Mouse (Mus musculus): ENCODE results near the gene Rnf215. TPM values are rescaled to one million over a fixed set of nuclear protein-coding genes. Genes with fewer than 3 reads are reported as not detected.
"Not testable (repeated sequence)": the region's sequence is repeated elsewhere in the genome, so short reads cannot be mapped to it uniquely, and the experiment has no call there.

Rnf215 gene
- polyA plus RNA-seq, 1 experiment from 2014 or later, result 21.3 TPM

DNA sequence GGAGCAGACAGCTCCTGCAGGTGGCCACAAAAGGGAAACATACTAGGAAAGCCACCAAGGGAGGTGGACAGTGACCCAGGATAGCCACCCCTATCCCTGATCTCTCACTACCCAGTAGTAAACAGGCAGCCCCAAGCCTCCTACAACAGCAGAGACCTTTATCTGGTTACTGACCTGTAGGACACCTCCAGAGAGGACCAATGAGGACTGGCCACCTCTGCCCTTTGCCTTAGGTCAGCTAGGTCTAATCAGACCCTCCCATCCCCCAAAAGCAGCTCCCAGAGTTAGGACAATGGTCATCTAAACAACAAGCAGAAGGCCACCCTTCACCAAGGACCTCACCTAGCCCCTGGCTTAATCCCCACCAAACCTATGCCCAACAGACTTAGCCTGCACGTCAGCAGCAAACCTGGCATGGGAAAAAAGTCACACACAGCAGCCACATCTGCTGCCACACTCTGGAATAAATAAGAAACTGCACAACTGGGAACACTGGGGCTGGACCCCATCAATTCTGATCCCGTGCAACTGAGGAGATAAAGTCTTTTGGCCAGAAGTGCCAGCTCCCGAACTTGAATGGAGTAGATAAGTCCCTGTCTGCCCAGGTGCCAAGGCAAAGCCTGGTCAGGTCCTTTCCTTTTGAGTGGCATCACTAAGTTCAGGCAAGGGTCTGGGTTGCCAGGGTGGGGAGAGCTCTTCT, 17.5 kb upstream of the Rnf215 start:
- peaks cover 56% of the 10 kb centered on the region for H3K27me3 ChIP-seq (ENCODE audit: low read depth, poor library complexity, severe bottlenecking)
- H3K4me1 ChIP-seq, result peaks cover 20% of the 10 kb centered on the region
- H3K27ac ChIP-seq (replicated peaks), result no peak overlapping the region
- WGBS, result 37% methylated on average over 3 of the region's 3 CpGs
- DNase-seq (ENCODE audit: low spot score), result no peak
- H3K9me3 ChIP-seq (replicated peaks), result no peaks in the 10 kb centered on the region
- peak overlapping the region; percentile 71 for H3K4me3 ChIP-seq
- H3K36me3 ChIP-seq, result no peaks in the 10 kb centered on the region

DNA sequence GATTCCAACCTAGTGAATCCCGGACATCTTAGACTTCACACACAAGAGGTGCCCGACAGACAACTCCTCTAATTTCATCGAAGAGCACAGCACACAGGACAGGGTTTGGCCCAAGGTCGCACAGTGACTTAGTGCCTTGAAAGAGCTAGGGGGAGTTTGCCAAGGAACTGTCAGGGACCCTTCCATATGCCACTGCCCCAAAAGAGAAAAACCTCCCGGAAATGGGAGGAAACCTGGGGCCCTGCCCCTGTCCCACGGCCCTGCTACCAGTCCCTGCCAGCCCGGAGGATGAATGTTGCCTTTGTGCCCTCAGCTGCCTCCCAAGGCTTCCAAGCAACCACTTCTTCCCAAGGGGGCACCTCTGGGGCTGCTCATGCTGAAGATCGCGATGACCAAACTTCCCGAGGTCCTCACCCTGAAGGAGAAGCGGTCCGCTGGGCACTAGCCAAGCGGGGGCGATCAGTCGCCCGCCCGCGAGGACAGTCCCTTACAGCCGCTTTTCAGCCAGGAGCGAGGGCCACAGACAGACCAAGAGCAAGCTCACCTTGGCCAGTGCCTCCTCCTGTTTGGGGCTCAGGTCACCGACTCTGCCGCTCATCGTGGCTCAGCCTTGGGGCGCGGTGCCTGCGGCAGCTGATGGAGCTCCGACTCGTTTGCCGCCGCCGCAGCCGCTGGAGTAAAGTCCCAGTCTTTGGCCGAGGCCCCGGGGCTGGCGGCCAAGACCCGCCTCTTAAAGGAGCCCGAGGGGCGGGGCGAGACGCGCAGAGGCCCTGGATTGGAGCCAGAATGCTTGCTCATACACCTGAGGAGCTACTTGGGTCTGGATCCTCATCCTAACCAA, 16.7 kb upstream of the Rnf215 start:
- peak overlapping the region; percentile 82 for H3K27ac ChIP-seq (replicated peaks)

DNA sequence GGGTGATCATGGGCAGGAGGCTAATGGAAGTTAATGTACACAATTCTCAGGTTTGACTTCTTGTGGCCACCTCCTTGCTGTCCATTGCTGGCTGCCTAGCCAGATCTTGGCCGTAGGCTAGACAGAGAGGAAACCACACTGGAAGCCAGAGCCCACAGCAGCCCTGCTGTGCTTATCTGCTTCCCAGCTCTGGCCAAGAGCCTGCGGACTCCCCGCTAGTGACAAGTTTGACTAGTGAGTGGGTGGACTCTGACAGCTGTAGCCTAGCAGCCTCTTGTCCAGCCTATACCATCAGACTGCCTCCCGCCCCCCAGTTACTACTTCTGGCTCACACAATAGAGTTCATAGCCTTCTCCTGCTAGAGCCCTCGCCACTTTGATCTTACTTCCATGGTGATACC, 15.4 kb upstream of the Rnf215 start:
- 87% methylated on average over 5 of the region's 5 CpGs for WGBS

More for the DNA sequence above, 16.7 kb upstream of the Rnf215 start:
- DNase-seq (ENCODE audit: low spot score), result peak; percentile 70
- WGBS, result 3% methylated on average over 41 of the region's 41 CpGs
- Histone ChIP-seq H3K27me3 (ENCODE audit: low read depth, poor library complexity, severe bottlenecking) (peaks cover 56% of the 10 kb centered on the region), H3K9me3 (replicated peaks) (no peaks in the 10 kb centered on the region), H3K4me1 (peaks cover 23% of the 10 kb centered on the region), H3K4me3 (peak overlapping the region; percentile 71), H3K36me3 (no peaks in the 10 kb centered on the region)

DNA sequence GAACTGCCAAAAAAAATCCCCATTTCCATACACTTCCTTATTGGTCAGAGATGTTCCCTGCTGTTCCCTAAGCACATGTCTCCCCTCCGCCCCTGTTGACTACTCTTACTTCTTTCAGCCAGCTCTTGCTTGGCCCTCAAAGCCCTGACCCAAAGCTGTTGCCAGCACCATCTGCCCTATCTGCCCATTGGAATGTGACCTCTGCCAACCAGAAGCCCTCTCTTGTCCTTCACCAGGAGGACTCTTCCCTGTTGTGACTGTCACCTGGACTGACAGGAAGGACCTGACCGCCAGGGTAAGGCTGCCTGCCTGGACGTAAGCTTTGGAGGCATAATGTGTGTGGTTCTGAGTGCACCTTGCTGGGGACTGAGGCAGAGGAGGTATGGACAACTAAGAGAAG, 13.3 kb upstream of the Rnf215 start:
- 76% methylated on average over 3 of the region's 3 CpGs for WGBS

More for the DNA sequence above, 15.4 kb upstream of the Rnf215 start:
- H3K4me1 ChIP-seq, result peaks cover 23% of the 10 kb centered on the region
- no peaks in the 10 kb centered on the region for H3K36me3 ChIP-seq
- 0 out of 2 replicates have a peak, but pooled peaks cover 2% of the 10 kb centered on the region for H3K9me3 ChIP-seq (replicated peaks)
- peaks cover 56% of the 10 kb centered on the region for H3K27me3 ChIP-seq (ENCODE audit: low read depth, poor library complexity, severe bottlenecking)
- no peak for DNase-seq (ENCODE audit: low spot score)
- no peak overlapping the region for H3K4me3 ChIP-seq
- no peak overlapping the region for H3K27ac ChIP-seq (replicated peaks)

DNA sequence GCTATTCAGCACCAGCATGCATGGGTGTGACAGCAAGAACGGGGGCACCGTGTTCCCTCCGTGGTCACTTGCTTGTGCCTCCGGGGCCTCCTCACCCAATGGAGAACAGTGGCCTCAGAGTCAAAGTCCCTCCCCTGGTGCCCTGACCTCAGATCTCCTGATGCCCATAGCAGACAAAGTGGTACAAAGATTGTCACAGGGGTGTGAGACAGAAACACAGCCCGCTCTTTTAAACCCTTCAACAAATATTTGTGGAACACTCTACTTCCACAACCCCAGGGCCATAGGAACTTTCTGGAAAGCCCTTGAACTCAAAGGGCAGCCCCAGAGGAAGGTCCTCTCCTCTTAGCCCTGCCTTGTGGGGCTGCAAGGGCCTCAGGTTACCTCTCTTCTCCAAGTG, 12.8 kb upstream of the Rnf215 start:
- Histone ChIP-seq H3K4me1 (peaks cover 22% of the 10 kb centered on the region), H3K27me3 (ENCODE audit: low read depth, poor library complexity, severe bottlenecking) (peaks cover 40% of the 10 kb centered on the region), H3K36me3 (no peaks in the 10 kb centered on the region), H3K9me3 (replicated peaks) (peaks cover 2% of the 10 kb centered on the region; the same call in 1 of the 2 replicates), H3K27ac (replicated peaks) (no peak overlapping the region), H3K4me3 (no peak overlapping the region)
- no peak for DNase-seq (ENCODE audit: low spot score)
- 82% methylated on average over 5 of the region's 5 CpGs for WGBS

More for the DNA sequence above, 13.3 kb upstream of the Rnf215 start:
- no peaks in the 10 kb centered on the region for H3K36me3 ChIP-seq
- no peak overlapping the region for H3K27ac ChIP-seq (replicated peaks)
- H3K27me3 ChIP-seq (ENCODE audit: low read depth, poor library complexity, severe bottlenecking), result peaks cover 45% of the 10 kb centered on the region
- H3K4me3 ChIP-seq, result no peak overlapping the region
- peaks cover 2% of the 10 kb centered on the region; the same call in 1 of the 2 replicates for H3K9me3 ChIP-seq (replicated peaks)
- no peak for DNase-seq (ENCODE audit: low spot score)
- H3K4me1 ChIP-seq, result peaks cover 23% of the 10 kb centered on the region

DNA sequence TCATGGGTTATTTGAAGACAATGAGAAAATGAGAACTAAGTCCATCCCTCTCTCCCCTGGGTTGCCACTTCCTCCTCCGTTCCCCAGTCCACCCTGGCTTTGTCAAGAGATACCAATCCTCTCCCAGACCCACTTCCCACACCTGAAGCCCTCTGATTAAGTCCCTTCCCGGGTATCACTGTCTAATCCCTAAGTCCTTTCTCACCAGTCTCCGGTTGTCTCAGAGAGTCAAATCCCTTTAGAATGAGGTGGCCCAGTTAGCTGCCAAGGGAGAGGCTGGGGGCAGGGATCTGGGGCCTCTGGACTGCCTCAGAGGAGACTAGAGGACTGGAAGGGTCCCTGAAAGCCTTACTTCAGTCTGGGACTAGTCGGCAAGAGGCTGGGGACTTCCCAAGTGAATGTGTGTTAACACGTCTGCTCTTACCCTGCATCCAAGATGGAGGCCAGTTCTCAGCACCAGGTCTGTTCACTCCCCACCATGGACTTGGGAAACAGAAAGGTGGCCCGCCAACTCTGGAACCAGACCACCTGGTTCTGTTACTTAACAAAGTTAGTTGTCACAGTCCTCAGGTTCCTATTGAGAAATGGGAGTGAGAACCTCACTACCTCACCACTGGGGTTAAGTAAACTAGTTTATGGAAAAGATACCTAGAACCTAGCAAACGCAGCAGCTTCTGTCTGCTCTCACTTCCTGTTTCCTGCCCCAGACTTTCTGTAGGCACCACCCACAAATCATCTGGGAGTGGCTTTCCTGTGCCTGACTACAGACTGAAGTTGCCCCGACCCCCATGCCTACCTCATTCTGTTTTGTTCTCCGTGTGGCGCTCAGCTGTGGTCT, 12.0 kb upstream of the Rnf215 start, which contains the start of gene Sec14l2:
Gene Sec14l2 (minus strand): TSS at position 674 of the 838 bp plus-strand sequence.
- no peak for DNase-seq (ENCODE audit: low spot score)
- 70% methylated on average over 10 of the region's 10 CpGs for WGBS
- H3K27ac ChIP-seq (replicated peaks), result no peak within 1 kb of the TSS
- H3K9me3 ChIP-seq (replicated peaks), result peaks cover 2% of the 10 kb centered on the region; the same call in 1 of the 2 replicates
- H3K36me3 ChIP-seq, result no peaks in the 10 kb centered on the region
- peaks cover 33% of the 10 kb centered on the region for H3K27me3 ChIP-seq (ENCODE audit: low read depth, poor library complexity, severe bottlenecking)
- H3K4me3 ChIP-seq, result no peak within 1 kb of the TSS
- H3K4me1 ChIP-seq, result peaks cover 15% of the 10 kb centered on the region

DNA sequence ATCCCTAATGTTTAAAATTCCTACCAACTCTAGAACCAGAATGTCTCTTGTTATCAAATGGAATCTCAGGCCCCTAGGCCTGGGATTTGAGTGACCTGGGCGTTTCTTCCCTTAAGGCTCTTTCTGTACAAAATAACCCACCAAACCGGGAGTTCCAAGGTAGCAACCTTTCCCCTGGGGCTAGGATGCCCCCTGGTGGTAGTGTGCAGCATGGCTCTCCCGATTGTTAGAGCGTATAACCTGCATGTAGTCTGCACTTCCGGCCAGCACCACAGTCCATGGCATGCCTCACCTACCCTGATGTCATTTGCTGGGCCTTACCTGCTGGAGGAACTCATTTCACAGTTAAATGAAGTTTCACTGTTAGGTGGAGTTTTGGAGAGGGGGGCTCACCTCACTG, 11.1 kb upstream of the Rnf215 start:
- no peak for DNase-seq (ENCODE audit: low spot score)
- no peak overlapping the region for H3K27ac ChIP-seq (replicated peaks)
- no peaks in the 10 kb centered on the region for H3K36me3 ChIP-seq
- H3K4me3 ChIP-seq, result no peak overlapping the region
- peaks cover 2% of the 10 kb centered on the region; the same call in 1 of the 2 replicates for H3K9me3 ChIP-seq (replicated peaks)
- peaks cover 24% of the 10 kb centered on the region for H3K27me3 ChIP-seq (ENCODE audit: low read depth, poor library complexity, severe bottlenecking)
- 69% methylated on average over 5 of the region's 5 CpGs for WGBS
- peaks cover 5% of the 10 kb centered on the region for H3K4me1 ChIP-seq

DNA sequence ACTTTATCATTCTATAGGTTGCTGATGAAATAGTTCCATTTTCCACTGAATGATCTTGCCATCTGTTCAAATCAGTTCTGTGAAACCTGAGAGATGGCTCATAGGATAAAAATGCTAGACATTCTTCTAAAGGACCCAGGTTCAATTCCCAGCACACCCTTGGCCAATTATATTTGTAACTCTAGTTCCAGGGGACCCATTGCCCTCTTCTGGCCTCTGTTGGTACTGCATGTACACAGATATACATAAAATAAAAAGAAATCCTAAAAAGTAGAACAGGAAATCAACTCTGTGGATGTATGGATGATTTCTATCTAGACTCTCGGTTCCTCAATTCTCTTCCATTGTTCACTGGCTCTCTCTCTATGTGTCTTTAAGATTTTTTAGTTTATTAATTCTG, 7.9 kb upstream of the Rnf215 start:
- WGBS, result 90% methylated on average over 1 of the region's 1 CpGs
- Histone ChIP-seq H3K9me3 (replicated peaks) (peaks cover 2% of the 10 kb centered on the region; the same call in 1 of the 2 replicates), H3K36me3 (no peaks in the 10 kb centered on the region), H3K4me1 (peaks cover 10% of the 10 kb centered on the region), H3K27ac (replicated peaks) (no peak overlapping the region), H3K27me3 (ENCODE audit: low read depth, poor library complexity, severe bottlenecking) (no peaks in the 10 kb centered on the region), H3K4me3 (no peak overlapping the region)
- DNase-seq (ENCODE audit: low spot score), result no peak

DNA sequence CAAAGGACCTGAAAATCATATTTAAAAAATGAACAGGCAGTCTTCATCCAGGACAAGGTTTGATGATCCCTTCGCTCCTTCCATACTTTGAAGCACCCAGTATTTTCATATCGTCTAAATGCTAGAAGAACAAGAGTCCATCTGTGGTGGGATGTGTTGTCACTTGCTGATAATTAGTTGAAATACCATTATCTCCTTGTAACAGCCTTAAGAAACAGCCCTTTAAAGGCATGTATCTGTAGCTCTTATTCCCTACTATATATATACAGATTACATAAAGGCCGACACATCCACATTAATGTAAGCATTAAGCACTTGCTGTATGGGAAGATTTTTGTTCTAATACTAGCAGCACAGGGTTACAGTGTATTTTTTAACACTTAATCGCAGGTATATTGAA, 6.5 kb upstream of the Rnf215 start:
- not testable (repeated sequence) for H3K4me1 ChIP-seq; H3K9me3 ChIP-seq (replicated peaks); H3K27me3 ChIP-seq (ENCODE audit: low read depth, poor library complexity, severe bottlenecking); DNase-seq (ENCODE audit: low spot score); H3K36me3 ChIP-seq; H3K27ac ChIP-seq (replicated peaks); H3K4me3 ChIP-seq
- WGBS, result 92% methylated on average over 4 of the region's 4 CpGs

DNA sequence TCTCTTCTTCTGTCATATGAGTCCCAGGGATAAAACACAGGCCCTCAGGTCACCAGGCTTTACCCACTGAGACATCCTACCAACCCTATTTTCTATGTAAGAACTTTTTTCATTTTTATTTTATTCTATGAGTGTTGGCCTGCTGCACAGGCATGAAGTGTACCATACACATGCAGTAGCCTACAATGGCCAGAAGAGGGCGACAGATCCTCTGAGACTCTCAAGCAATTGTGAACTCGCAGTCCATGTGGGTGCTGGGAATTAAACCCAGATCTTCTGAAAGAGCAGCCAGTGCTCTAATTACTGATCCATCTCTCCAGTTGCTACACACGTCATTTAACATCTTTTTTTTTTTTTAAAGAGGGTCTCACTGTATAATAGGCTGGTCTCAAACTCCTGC, 1.6 kb upstream of the Rnf215 start:
- Histone ChIP-seq H3K27me3 (ENCODE audit: low read depth, poor library complexity, severe bottlenecking) (no peaks in the 10 kb centered on the region), H3K4me3 (no peak overlapping the region), H3K27ac (replicated peaks) (no peak overlapping the region), H3K9me3 (replicated peaks) (peaks cover 5% of the 10 kb centered on the region; the same call in 1 of the 2 replicates), H3K36me3 (peaks cover 15% of the 10 kb centered on the region), H3K4me1 (peaks cover 27% of the 10 kb centered on the region)
- DNase-seq (ENCODE audit: low spot score), result no peak
- 49% methylated on average over 3 of the region's 3 CpGs for WGBS

DNA sequence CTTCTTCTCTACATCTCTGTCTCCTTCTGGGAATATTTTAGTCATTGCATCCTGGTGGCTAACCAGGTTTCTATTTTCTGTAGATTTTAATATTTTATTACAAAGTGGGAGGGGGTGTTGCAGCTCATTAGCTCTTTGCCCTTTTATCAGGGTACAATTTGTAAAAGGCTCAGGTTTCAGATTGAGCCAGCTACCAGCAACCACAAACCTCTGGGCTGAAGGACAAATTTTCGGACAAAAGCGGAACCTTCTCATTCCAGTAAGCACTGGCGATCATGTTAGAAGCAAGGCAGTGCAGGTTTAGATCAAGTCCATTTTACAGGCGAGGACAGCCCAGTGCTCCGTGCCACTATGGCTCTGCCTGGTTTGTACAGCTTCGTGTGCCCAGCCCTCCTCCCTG, 602 bp upstream of the Rnf215 start:
- peaks cover 27% of the 10 kb centered on the region for H3K4me1 ChIP-seq
- peaks cover 24% of the 10 kb centered on the region for H3K36me3 ChIP-seq
- H3K9me3 ChIP-seq (replicated peaks), result peaks cover 5% of the 10 kb centered on the region; the same call in 1 of the 2 replicates
- 63% methylated on average over 6 of the region's 6 CpGs for WGBS
- H3K4me3 ChIP-seq, result peak overlapping the region; percentile 83; the same call in 1 of the 2 replicates
- no peak overlapping the region for H3K27ac ChIP-seq (replicated peaks)
- H3K27me3 ChIP-seq (ENCODE audit: low read depth, poor library complexity, severe bottlenecking), result no peaks in the 10 kb centered on the region
- no peak for DNase-seq (ENCODE audit: low spot score)

DNA sequence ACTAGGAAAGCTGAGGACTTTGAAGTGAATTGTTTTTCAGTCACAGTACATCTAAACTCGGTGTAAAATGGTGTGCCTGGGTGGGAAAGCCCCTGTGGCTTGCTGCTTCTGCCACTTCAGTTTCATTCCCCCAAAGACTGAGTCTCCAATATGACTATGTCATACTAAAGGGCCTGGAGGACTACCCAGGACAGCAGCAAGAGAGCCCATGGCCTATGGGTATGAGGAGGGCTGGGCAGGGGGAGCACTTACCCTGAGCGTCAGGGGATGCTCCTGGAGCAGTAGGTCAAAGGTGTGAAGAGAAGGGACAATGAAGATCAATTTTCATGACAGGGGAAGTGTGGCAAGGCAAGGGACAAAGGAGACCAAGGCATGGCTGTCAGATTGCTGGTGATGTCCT, 4.0 kb downstream of the Rnf215 start:
- Histone ChIP-seq H3K4me3 (no peak overlapping the region), H3K27ac (replicated peaks) (no peak overlapping the region), H3K27me3 (ENCODE audit: low read depth, poor library complexity, severe bottlenecking) (no peaks in the 10 kb centered on the region), H3K36me3 (peaks cover 70% of the 10 kb centered on the region), H3K9me3 (replicated peaks) (no peaks in the 10 kb centered on the region), H3K4me1 (peaks cover 21% of the 10 kb centered on the region)
- no peak for DNase-seq (ENCODE audit: low spot score)
- 76% methylated on average over 2 of the region's 2 CpGs for WGBS

Data from midbrain, embryonic 10.5 days (tissue).